Mouse (Mus musculus) limb, embryonic 14.5 days (tissue): Measurements from ENCODE around the gene 1600015I10Rik. TPM values are rescaled to one million over a fixed set of nuclear protein-coding genes. Genes with fewer than 3 reads are reported as not detected.

ENCODE experiments used
- ATAC-seq: fragments of 200-750 bp; cut with Nextera tagmentation; 2 replicates; pipeline ENCODE4 v1.8.0; 2017; ENCODE audit warnings: low read depth, moderate number of reproducible peaks, moderate TSS enrichment; ENCODE audit not compliant: low FRiP score
- DNase-seq: peaks from one replicate; pipeline ENCODE4 v3.0.0-alpha.2; 2015; ENCODE audit warnings: low spot score
- H3K27ac ChIP-seq: fragments of 300-500 bp; sonication (generic); replicated peaks from 2 replicates; pipeline ENCODE4 v1.5.1; 2014; ENCODE audit warnings: low read depth, mild to moderate bottlenecking, low read length, moderate library complexity, mixed read lengths
- H3K27me3 ChIP-seq: fragments of 300-500 bp; sonication (generic); 2 replicates; pipeline ENCODE4 v1.6.1; 2014; ENCODE audit warnings: low read length, mixed read lengths; ENCODE audit not compliant: control insufficient read depth, insufficient read depth
- H3K36me3 ChIP-seq: fragments of 300-500 bp; sonication (generic); 2 replicates; pipeline ENCODE4 v1.6.1; 2014; ENCODE audit warnings: mild to moderate bottlenecking, low read length, moderate library complexity, mixed read lengths; ENCODE audit not compliant: control insufficient read depth, insufficient read depth
- H3K4me1 ChIP-seq: fragments of 300-500 bp; sonication (generic); 2 replicates; pipeline ENCODE4 v1.6.1; 2014; ENCODE audit warnings: antibody characterized with exemption, low read length, mixed read lengths; ENCODE audit not compliant: control insufficient read depth, insufficient read depth
- H3K4me2 ChIP-seq: fragments of 300-500 bp; sonication (generic); replicated peaks from 2 replicates; pipeline ENCODE4 v1.6.1; 2014; ENCODE audit warnings: low read depth, mild to moderate bottlenecking, low read length, moderate library complexity; ENCODE audit not compliant: severe bottlenecking
- H3K4me3 ChIP-seq: fragments of 300-500 bp; sonication (generic); replicated peaks from 2 replicates; pipeline ENCODE4 v1.5.1; 2014; ENCODE audit warnings: low read length
- H3K9ac ChIP-seq: fragments of 300-500 bp; sonication (generic); 2 replicates; pipeline ENCODE4 v1.6.1; 2014; ENCODE audit warnings: mild to moderate bottlenecking, low read depth, low read length, moderate library complexity; ENCODE audit not compliant: severe bottlenecking
- H3K9me3 ChIP-seq: fragments of 300-500 bp; sonication (generic); 2 replicates; pipeline ENCODE4 v1.6.1; 2016; ENCODE audit warnings: low read length; ENCODE audit not compliant: control insufficient read depth
- POLR2A ChIP-seq: fragments of 200-500 bp; IDR thresholded peaks from 2 replicates; pipeline ENCODE4 v1.8.0; 2012; ENCODE audit warnings: inconsistent platforms, mild to moderate bottlenecking, moderate library complexity, borderline replicate concordance; ENCODE audit not compliant: insufficient read depth, insufficient read length; ENCODE audit errors: extremely low read depth
- WGBS: fragments of 180-500 bp; shearing (Covaris S2); extraction: QIAGEN DNeasy Blood & Tissue Kit; methylation state at CpG from one replicate; pipeline ENCODE4 v1.1.7; 2014; 5-methylcytosine and 5-hydroxymethylcytosine counted together
- polyA plus RNA-seq, 2 experiments: library from polyadenylated mRNA; depleted of rRNA in 1 of 2; stranded (reverse) in 1 of 2; unstranded in 1 of 2; fragments of >200 nt; fragmentation: Nextera tagmentation in 1 of 2; extraction: Ambion mirVana in 1 of 2; gene quantifications; 2 replicates each; pipeline versions ENCODE4 v1.2.1 to v1.2.3; 2012 to 2014

The 1600015I10Rik gene
- polyA plus RNA-seq, 2 experiments = 0.04 TPM; not detected in 1

GRCm38 (mm10) chr6:48974663-48975062, 45.0 kb downstream of the 1600015I10Rik start, which contains the start of gene Doxl2:
Doxl2 (plus strand) TSS chr6:48974963.
- no peak for ATAC-seq
- Histone ChIP-seq H3K9ac (no peak within 1 kb of the TSS), H3K27me3 (no peaks in the 10 kb centered on the region), H3K4me2 (no peak within 1 kb of the TSS), H3K36me3 (no peaks in the 10 kb centered on the region), H3K4me1 (no peaks in the 10 kb centered on the region), H3K27ac (no peak within 1 kb of the TSS), H3K4me3 (no peak within 1 kb of the TSS), H3K9me3 (no peaks in the 10 kb centered on the region)
- no peak for DNase-seq
- 78% methylated on average over 2 of the region's 2 CpGs for WGBS
- no peak for TF ChIP-seq POLR2A

GRCm38 (mm10) chr6:48979616-48980015, 49.9 kb downstream of the 1600015I10Rik start:
- Histone ChIP-seq H3K36me3 (no peaks in the 10 kb centered on the region), H3K4me3 (no peak overlapping the region), H3K9me3 (no peaks in the 10 kb centered on the region), H3K4me2 (no peak overlapping the region), H3K9ac (no peak overlapping the region), H3K27ac (no peak overlapping the region), H3K4me1 (no peaks in the 10 kb centered on the region), H3K27me3 (no peaks in the 10 kb centered on the region)
- DNase-seq (no peak), ATAC-seq (no peak)
- WGBS = 66% methylated on average over 1 of the region's 1 CpGs
- no peak for TF ChIP-seq POLR2A

- TF ChIP-seq POLR2A = no peak
- H3K4me2 ChIP-seq = no peak overlapping the region
- 79% methylated on average over 3 of the region's 3 CpGs for WGBS
- H3K4me3 ChIP-seq = no peak overlapping the region
- no peak for ATAC-seq
- DNase-seq = no peak
- H3K27ac ChIP-seq = no peak overlapping the region
- no peaks in the 10 kb centered on the region for H3K4me1 ChIP-seq
- H3K36me3 ChIP-seq = no peaks in the 10 kb centered on the region
- no peaks in the 10 kb centered on the region for H3K9me3 ChIP-seq
- no peak overlapping the region for H3K9ac ChIP-seq
- no peaks in the 10 kb centered on the region for H3K27me3 ChIP-seq
These were observed 52.6 kb downstream of the 1600015I10Rik start for GRCm38 (mm10) chr6:48982305-48982704.

Other genes starting within 250 kb of the 1600015I10Rik start
- gene Gimap4, start 245.3 kb upstream of the 1600015I10Rik start, polyA plus RNA-seq (2012; rRNA removed) = 9.6 and 9.7 TPM in 2 replicates
- 9.8 and 11.2 TPM in 2 replicates for gene Gimap4, start 245.3 kb upstream of the 1600015I10Rik start, polyA plus RNA-seq (2014; fragmentation: Nextera tagmentation; extraction: Ambion mirVana)
- 11.4 and 15.0 TPM in 2 replicates for gene Gimap6, start 221.7 kb upstream of the 1600015I10Rik start, polyA plus RNA-seq (2012; rRNA removed)
- gene Gimap6, start 221.7 kb upstream of the 1600015I10Rik start, polyA plus RNA-seq (2014; fragmentation: Nextera tagmentation; extraction: Ambion mirVana) = 17.7 and 19.9 TPM in 2 replicates
- 0.82 TPM in 1 of 2 replicates, not detected in the other for gene Gm28053, start 211.3 kb upstream of the 1600015I10Rik start, polyA plus RNA-seq (2012; rRNA removed)
- gene Gm28053, start 211.3 kb upstream of the 1600015I10Rik start, polyA plus RNA-seq (2014; fragmentation: Nextera tagmentation; extraction: Ambion mirVana) = 1.2 and 2.2 TPM in 2 replicates
- not detected in 2 replicates for gene Gimap7, start 211.3 kb upstream of the 1600015I10Rik start, polyA plus RNA-seq (2012; rRNA removed)
- not detected in 2 replicates for gene Gimap7, start 211.3 kb upstream of the 1600015I10Rik start, polyA plus RNA-seq (2014; fragmentation: Nextera tagmentation; extraction: Ambion mirVana)
- gene Gimap1, start 190.8 kb upstream of the 1600015I10Rik start, polyA plus RNA-seq (2012; rRNA removed) = 4.0 TPM in 2 replicates
- 10.9 and 11.9 TPM in 2 replicates for gene Gimap1, start 190.8 kb upstream of the 1600015I10Rik start, polyA plus RNA-seq (2014; fragmentation: Nextera tagmentation; extraction: Ambion mirVana)
- gene Gimap5, start 183.7 kb upstream of the 1600015I10Rik start, polyA plus RNA-seq (2012; rRNA removed) = 3.5 and 3.7 TPM in 2 replicates
- 3.8 and 4.9 TPM in 2 replicates for gene Gimap5, start 183.7 kb upstream of the 1600015I10Rik start, polyA plus RNA-seq (2014; fragmentation: Nextera tagmentation; extraction: Ambion mirVana)
- gene Gimap3, start 159.0 kb upstream of the 1600015I10Rik start, polyA plus RNA-seq (2012; rRNA removed) = not detected in 2 replicates
- gene Gimap3, start 159.0 kb upstream of the 1600015I10Rik start, polyA plus RNA-seq (2014; fragmentation: Nextera tagmentation; extraction: Ambion mirVana) = not detected in 2 replicates
- gene Tmem176a, start 89.0 kb upstream of the 1600015I10Rik start, polyA plus RNA-seq (2012; rRNA removed) = 49.7 and 61.3 TPM in 2 replicates
- gene Tmem176a, start 89.0 kb upstream of the 1600015I10Rik start, polyA plus RNA-seq (2014; fragmentation: Nextera tagmentation; extraction: Ambion mirVana) = 80.7 and 90.9 TPM in 2 replicates
- gene Tmem176b, start 88.4 kb upstream of the 1600015I10Rik start, polyA plus RNA-seq (2012; rRNA removed) = 227 and 235 TPM in 2 replicates
- gene Tmem176b, start 88.4 kb upstream of the 1600015I10Rik start, polyA plus RNA-seq (2014; fragmentation: Nextera tagmentation; extraction: Ambion mirVana) = 232 and 255 TPM in 2 replicates
- 0.08 and 0.34 TPM in 2 replicates for gene Aoc1, start 57.0 kb upstream of the 1600015I10Rik start, polyA plus RNA-seq (2012; rRNA removed)
- gene Aoc1, start 57.0 kb upstream of the 1600015I10Rik start, polyA plus RNA-seq (2014; fragmentation: Nextera tagmentation; extraction: Ambion mirVana) = not detected in 2 replicates
- not detected in 2 replicates for gene Doxl2, start 45.1 kb downstream of the 1600015I10Rik start, polyA plus RNA-seq (2012; rRNA removed)
- not detected in 2 replicates for gene Doxl2, start 45.1 kb downstream of the 1600015I10Rik start, polyA plus RNA-seq (2014; fragmentation: Nextera tagmentation; extraction: Ambion mirVana)
- gene Svs1, start 57.0 kb downstream of the 1600015I10Rik start, polyA plus RNA-seq (2012; rRNA removed) = not detected in 2 replicates
- gene Svs1, start 57.0 kb downstream of the 1600015I10Rik start, polyA plus RNA-seq (2014; fragmentation: Nextera tagmentation; extraction: Ambion mirVana) = not detected in 2 replicates
- gene Gpnmb, start 106.7 kb downstream of the 1600015I10Rik start, polyA plus RNA-seq (2012; rRNA removed) = 2.7 and 5.0 TPM in 2 replicates
- 1.3 and 1.9 TPM in 2 replicates for gene Gpnmb, start 106.7 kb downstream of the 1600015I10Rik start, polyA plus RNA-seq (2014; fragmentation: Nextera tagmentation; extraction: Ambion mirVana)
- 21.9 and 27.4 TPM in 2 replicates for gene Malsu1, start 143.9 kb downstream of the 1600015I10Rik start, polyA plus RNA-seq (2012; rRNA removed)
- gene Malsu1, start 143.9 kb downstream of the 1600015I10Rik start, polyA plus RNA-seq (2014; fragmentation: Nextera tagmentation; extraction: Ambion mirVana) = 72.1 and 72.9 TPM in 2 replicates